Mouse (Mus musculus): ENCODE measurements around the gene Ankrd53.

Gene Ankrd53

DNA sequence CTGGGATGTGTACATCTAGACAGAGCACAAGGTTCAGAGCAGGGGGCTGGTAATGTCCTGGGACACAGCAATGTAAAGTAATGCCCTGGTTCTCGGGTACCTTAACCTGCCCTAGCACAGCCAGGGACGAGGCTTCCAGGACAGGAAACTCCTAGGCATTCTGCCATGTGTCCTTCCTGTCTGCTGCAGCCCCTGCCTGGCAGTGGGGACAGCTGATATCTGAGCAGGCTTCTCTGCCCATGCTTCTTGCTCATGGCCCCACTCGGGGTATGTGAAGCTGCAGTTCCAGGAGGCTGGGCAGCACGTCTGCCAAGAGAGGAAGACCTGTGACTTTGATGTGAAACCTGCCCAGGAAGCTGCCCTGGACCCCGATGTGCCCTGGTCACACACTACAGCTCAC lies 6.0 kb downstream of the Ankrd53 start:
- DNase-seq: no peak

DNA sequence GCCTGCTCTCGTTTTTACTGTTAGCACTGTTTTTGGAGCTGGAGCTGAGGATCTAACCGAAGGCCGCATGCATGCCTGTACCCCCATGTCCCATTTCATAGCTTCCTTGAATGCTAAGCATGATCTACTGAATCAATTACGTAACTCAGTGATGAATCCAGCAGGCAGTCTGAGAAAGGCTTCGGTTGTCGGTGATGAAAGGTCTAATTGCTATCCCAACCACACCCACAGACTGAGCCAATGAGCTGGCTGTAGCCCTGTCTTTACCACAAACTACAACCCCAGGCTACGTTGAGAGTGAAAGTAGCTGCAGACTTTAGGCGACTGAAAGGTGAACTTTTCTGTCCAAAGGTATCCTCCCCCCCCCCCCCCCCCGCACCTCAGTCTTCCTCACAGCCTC lies 11.7 kb downstream of the Ankrd53 start:
- no peak for DNase-seq

DNA sequence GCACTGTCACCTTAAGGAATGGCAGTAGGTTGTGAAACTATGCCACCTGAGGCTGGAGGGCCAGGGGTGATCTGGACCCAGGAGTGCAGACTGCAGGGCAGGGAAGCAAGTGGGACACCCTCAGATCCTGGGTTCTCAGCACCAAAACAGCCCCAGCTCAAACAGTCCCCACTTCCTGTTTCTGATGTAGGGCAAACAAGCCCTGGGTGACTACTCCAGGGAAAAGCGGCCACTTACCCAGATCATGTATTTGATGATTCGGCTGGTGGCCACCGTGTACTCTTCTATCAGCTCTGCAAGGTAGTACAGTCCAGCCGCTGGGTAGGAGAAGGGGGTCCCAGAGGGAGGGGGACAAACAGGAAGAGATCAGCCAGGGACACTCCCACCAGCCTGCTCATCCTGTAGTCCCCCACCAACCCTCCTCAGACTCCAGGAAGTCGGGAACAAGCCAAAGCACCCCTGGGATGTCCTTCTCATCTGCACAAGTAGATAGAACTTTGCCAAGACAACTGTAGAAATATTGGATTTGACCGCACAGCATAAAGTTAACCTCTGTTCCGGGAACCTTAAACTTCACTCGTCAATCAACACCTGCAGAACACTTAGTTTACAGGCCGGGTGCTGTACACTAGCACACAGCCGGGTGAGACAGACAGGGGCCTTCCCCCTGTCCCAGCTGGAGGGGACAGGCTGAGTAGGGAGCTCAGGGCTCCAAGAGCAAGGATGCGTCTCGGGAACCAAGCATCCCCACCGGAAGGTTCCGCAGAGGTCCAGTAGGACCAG lies 12.5 kb downstream of the Ankrd53 start:
- DNase-seq: no peak

DNA sequence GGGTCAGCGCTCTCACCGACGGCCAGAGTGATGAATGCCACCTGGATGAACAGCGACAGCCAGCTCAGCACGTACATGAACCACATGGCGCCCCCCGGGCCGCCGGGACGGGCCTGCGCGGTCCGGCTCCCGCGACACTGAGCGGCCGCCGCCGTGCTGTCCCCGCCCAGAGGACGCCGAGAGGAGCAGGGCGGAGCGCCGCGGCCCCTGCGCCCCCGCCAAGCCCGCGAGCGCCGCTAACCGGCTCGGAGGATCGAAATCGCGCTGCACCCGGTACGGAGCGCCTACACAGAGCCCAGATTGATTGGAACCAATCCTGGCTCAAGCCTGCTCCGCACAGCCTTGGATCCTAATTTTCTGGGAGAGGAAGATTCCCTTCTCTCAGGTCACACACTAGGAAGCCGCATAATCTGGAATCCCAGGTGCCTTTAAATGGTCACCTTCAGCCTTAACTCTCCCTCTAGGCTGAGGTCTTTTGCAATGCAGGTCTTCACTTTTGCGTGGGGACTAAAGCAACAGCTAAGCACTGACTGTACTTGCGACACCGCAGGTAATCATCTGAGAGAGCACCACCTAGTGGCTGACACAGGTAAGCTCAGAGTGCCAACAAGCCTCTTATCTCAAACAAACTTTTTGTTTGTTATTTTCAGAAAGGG lies 13.3 kb downstream of the Ankrd53 start, which contains the start of gene Tex261:
Gene Tex261 (minus strand): TSS at position 176 of the 656 bp plus-strand sequence.
- DNase-seq: peak; percentile 94 to 96

DNA sequence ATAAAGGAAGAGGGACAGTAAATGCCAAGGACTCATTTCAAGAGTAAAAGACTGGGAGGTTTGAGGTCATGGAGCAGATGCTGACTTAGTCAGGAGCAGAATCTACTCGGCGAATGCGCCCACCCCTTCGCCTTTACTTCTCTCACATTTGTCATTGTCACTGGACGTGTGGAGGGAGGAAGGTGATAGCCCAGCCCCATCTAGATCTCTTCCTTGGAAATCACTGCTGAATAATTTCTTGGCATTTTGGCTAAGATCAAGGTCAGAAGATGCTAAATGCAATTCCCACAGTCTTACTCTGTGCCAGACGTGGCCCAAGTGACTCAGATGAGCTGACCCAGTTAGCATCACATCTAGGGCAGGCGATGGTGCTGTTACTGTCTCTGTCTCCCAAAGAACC lies 15.9 kb downstream of the Ankrd53 start:
- DNase-seq: no peak

DNA sequence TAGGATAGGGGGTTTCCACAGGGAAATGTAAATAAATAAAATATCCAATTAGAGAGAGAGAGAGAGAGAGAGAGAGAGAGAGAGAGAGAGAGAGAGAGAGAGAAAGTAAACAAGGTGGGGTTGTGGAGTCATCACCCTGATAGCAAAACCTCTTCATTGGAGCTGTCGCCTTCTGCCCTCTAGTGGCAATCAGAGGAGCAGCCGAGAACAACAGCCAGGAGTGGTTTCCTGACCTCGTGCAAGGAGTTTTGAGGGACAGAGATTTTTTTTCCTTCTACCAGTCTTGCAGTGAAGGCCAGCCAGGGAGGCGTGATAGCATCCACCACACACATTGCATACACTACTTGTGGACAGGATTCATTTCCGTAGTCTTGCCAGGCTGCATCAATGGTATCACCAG lies 16.6 kb downstream of the Ankrd53 start:
- peak; percentile 55 to 70 for DNase-seq

DNA sequence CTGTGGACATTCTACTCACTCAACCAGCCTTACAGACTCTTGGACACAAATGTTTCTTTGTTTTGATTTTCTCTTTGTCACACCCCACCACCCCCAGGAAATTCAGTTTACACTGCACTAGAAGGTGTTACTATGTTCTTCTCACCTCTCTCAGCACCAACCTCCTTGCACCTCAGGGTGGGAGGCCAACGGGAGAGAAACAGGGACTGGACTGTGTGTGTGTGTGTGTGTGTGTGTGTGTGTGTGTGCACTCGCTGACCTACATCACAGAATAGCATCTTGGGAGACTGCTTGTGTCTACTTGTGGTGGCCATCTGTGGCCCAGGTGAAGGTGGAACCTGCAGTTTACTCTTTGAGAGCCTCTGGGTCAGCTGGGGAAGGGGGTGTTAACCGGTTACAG lies 24.0 kb downstream of the Ankrd53 start:
- DNase-seq: no peak

DNA sequence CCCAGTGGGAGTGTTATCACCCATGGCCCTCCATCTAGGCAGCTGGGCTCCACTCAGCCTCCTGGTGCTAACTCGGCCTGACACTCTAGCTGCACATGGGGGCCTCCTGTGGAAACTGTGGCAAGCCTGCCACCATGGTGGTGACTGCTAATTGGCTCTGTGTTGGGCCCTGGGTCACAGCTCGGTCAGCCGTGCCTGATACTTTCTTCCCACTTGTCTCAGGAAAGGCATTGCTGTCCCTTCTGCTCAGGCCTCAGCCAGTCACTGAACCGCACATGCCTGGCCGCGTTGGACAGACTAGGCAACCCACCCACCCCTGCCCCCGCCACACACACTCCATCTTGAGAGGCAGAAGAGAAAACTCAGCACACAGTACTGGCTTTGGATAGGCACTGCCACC lies 26.1 kb downstream of the Ankrd53 start:
- no peak for DNase-seq

DNA sequence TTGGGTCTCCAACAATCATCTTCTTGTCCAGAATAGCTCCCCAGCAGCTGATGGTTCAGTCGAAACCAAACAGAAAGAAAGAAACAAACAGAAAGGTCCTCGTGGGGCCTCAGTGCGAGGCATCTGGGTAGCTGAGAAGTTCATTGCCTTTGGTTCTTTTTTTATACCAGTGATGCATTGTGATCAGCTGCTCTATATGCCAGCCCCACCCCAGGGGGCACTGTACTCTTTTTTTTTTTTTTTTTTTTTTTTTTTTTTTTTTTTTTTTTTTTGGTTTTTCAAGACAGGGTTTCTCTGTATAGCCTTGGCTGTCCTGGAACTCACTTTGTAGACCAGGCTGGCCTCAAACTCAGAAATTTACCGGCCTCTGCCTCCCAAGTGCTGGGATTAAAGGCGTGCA lies 28.1 kb downstream of the Ankrd53 start:
- peak in 1 of 2 experiments; percentile 1 for DNase-seq

DNA sequence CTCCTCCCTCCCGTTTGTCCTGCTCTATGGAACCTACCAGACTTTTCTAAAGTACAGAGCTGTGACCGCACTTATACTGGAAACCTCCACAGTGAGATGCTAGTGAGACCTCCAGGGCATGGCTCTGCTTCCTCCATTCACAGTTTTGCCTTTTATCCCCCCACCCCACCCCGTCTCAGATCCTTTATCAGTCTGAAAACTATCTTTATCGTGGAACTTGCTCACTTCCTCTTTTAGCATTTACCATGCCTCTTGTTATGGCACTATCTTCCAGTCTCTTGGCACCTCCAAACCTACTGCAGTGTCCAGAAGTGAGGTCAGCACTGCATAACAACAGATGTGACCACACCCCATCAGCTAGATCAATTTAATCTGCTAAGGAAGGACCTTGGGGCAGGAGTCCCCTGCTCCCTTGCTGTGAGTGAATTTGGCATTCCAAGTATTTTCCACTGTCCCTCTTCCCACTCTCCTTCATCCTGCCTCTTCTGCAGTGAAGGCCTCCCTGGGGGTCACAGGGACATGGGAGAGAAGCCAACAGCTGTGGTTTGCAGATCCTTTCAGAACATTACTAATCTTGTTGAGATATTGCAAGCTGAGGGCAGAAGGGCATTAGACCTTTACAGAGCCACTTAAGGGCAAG lies 28.9 kb downstream of the Ankrd53 start:
- DNase-seq: peak in 1 of 2 experiments; percentile 2

DNA sequence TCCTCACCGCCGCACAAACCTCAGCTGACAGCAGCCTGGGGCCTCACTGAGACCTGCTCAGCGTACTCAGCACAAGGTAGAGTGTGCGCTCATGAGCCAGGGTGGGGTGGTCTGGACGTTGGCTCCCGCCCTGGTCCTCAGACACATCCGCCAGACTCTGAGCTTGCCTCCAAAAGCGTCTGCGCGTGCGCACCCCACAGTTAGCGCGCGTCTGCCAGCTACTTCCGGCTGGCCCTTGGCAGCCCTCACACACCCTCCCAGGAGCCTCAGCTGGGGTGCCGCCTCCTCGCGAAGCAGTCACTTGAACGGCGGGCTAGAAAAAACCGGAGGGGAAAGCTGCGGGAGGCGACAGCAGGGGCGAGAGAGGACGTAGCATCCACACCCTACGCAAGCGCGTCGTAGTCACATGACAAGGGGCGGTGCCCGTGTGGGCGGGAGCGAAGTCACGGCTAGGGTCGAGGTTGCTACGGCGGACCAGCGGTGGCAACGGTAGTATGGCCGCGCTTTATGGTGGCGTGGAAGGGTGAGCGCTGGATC lies 32.4 kb downstream of the Ankrd53 start, which contains the start of gene Nagk:
Gene Nagk (plus strand): TSS at position 223 of the 537 bp plus-strand sequence.
- peak; percentile 92 to 96 for DNase-seq

DNA sequence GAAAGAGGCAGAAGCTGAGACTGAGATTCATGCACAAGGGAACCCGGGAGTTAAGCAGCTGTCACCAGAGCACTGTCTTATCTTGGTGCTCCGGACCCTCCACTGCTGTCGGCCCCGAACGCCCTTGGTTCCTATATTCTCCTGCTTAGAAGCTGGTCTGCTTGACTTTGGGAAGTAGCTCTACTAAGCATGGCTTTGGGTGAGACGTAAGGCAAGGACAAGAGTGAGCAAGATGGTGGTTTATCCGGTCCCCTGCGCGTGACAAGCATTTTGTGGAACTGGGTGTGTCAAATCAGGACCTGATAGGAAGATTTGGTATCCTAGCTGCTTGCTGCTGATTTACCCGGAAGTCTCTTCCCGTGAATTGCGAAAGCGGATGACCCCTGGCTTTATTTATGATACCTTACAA lies 33.1 kb downstream of the Ankrd53 start:
- DNase-seq: no peak

DNA sequence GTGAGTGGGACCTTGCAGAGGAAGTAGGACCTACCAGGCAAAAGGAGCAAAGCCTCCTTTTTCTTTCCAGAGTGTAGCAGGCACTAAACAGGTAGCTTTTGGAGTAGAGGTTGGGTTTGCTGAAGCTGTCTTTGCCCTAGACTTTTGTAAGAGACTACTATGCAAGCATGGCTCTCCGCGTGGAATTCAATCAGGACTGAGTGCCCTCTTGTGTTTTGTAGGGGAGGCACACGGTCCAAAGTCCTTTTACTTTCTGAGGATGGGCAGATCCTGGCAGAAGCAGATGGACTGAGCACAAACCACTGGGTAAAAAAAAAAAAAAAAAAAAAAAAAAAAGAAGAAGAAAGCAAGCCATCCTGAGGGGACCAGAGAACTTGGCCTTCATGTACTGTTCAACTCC lies 34.2 kb downstream of the Ankrd53 start:
- DNase-seq: no peak

DNA sequence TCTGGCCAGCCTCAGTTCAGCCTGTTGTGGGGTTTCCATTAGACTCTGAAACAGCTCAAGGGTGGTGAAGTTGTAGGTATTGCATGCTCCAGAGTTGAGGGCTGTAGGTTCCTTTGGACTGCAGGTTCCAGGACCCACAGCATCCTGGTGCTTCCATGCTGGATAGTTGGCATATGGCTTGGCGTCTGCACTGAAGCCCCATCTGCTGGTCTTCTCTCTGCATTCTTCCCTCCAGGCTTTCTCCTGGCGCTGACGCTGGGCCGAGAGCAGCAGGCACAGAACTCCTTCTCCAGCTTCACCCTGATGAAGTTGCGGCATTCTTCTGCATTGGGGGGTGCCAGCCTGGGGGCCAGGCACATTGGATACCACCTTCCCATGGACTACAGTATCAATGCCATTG lies 39.6 kb downstream of the Ankrd53 start:
- DNase-seq: peak; percentile 57 to 68

DNA sequence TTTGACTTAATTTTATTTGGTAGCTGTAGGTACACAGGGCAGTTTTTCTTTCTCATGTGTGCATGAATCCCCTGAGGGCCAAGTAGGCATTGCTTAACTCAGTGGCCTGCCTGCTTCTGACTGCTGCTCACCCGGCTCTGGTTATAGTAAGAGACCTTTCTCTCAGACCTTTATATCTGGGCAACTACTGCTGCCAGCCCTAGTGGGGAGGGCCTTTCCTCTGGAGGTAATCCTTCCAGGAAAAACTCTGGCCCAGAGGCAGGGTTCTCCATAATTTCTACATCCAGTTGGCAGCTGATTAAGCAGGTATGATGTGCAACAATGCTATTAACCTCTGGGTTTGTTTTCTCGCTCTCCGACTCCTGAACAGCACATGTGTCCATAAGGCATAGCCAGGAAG lies 40.4 kb downstream of the Ankrd53 start:
- DNase-seq: no peak

DNA sequence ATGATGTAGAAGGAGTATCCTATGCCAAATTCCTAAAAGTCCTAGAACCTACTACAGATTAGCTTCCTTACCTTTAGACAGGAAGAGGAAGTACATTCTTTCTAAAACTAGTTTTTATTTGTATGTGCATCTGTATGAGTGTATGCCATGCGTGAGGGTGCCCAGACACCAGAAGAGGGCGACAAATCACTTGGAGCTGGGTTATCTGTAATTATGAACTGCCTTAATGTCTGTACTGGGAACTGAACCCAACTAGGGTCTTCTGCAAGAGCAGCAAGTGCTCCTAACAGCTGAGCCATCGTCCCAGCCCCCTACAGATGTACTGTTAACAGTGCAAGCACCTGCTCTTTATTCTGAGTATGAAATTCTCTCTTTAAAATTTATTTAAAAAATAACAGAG lies 53.4 kb downstream of the Ankrd53 start:
- no peak for DNase-seq
